Mouse (Mus musculus) liver, embryonic 11.5 days (tissue): Measurements from ENCODE around the gene Aatk. TPM values are rescaled to one million over a fixed set of nuclear protein-coding genes. Genes with fewer than 3 reads are reported as not detected.

ENCODE experiments used
- ATAC-seq: fragments of 200-750 bp; cut with Nextera tagmentation; replicated peaks from 2 replicates; pipeline ENCODE4 v1.8.0; 2017; ENCODE audit warnings: moderate number of reproducible peaks, mild to moderate bottlenecking, moderate TSS enrichment, moderate library complexity; ENCODE audit not compliant: low FRiP score
- DNase-seq: peaks from one replicate; pipeline ENCODE4 v3.0.0-alpha.2; 2017; ENCODE audit warnings: low spot score
- H3K27ac ChIP-seq: fragments of 300-500 bp; sonication (generic); 2 replicates; pipeline ENCODE4 v1.5.1; 2014; ENCODE audit warnings: mild to moderate bottlenecking, low read depth, low read length, control low read depth
- H3K27me3 ChIP-seq: fragments of 300-500 bp; sonication (generic); replicated peaks from 2 replicates; pipeline ENCODE4 v1.6.1; 2014; ENCODE audit warnings: low read length, mixed read lengths; ENCODE audit not compliant: control insufficient read depth, insufficient read depth
- H3K36me3 ChIP-seq: fragments of 300-500 bp; sonication (generic); 2 replicates; pipeline ENCODE4 v1.6.1; 2014; ENCODE audit warnings: mild to moderate bottlenecking, low read length, moderate library complexity, mixed read lengths; ENCODE audit not compliant: control insufficient read depth, insufficient read depth
- H3K4me1 ChIP-seq: fragments of 300-500 bp; sonication (generic); replicated peaks from 2 replicates; pipeline ENCODE4 v1.6.1; 2014; ENCODE audit warnings: low read length, mixed read lengths; ENCODE audit not compliant: control insufficient read depth, insufficient read depth
- H3K4me2 ChIP-seq: fragments of 300-500 bp; sonication (generic); 2 replicates; pipeline ENCODE4 v1.6.1; 2014; ENCODE audit warnings: mild to moderate bottlenecking, control low read depth, moderate library complexity
- H3K4me3 ChIP-seq: fragments of 300-500 bp; sonication (generic); 2 replicates; pipeline ENCODE4 v1.5.1; 2014; ENCODE audit warnings: low read depth, low read length, control low read depth
- H3K9ac ChIP-seq: fragments of 300-500 bp; sonication (generic); 2 replicates; pipeline ENCODE4 v1.6.1; 2014; ENCODE audit warnings: low read depth, low read length, control low read depth
- H3K9me3 ChIP-seq: fragments of 300-500 bp; sonication (generic); 2 replicates; pipeline ENCODE4 v1.6.1; 2016; ENCODE audit warnings: low read length, inconsistent platforms, mixed read lengths; ENCODE audit not compliant: control insufficient read depth
- WGBS: fragments of 180-500 bp; shearing (Covaris S2); extraction: QIAGEN DNeasy Blood & Tissue Kit; methylation state at CpG from one replicate; pipeline ENCODE4 v1.1.7; 2014; 5-methylcytosine and 5-hydroxymethylcytosine counted together
- polyA plus RNA-seq: library from polyadenylated mRNA; unstranded; fragments of >200 nt; fragmentation: Nextera tagmentation; extraction: Ambion mirVana; gene quantifications from 2 replicates; pipeline ENCODE4 v1.2.1, GENCODE M21; 2014

Aatk gene
- polyA plus RNA-seq, 1 experiment from 2014 or later: 0.86 TPM

GRCm38 (mm10) chr11:120071731-120072320 is 24.9 kb upstream of the Aatk start:
- 84% methylated on average over 7 of the region's 7 CpGs for WGBS
- Histone ChIP-seq H3K4me3 (no peak overlapping the region), H3K4me2 (no peak overlapping the region), H3K4me1 (no peaks in the 10 kb centered on the region), H3K27me3 (no peaks in the 10 kb centered on the region), H3K9me3 (no peaks in the 10 kb centered on the region), H3K9ac (no peak overlapping the region), H3K27ac (no peak overlapping the region), H3K36me3 (peaks cover 21% of the 10 kb centered on the region)
- no peak for DNase-seq
- no peak for ATAC-seq

GRCm38 (mm10) chr11:120071065-120071464 is 24.1 kb upstream of the Aatk start:
- Histone ChIP-seq H3K9ac (no peak overlapping the region), H3K36me3 (peaks cover 19% of the 10 kb centered on the region), H3K9me3 (no peaks in the 10 kb centered on the region), H3K4me2 (no peak overlapping the region), H3K27me3 (no peaks in the 10 kb centered on the region), H3K4me1 (no peaks in the 10 kb centered on the region), H3K4me3 (no peak overlapping the region), H3K27ac (no peak overlapping the region)
- ATAC-seq: no peak
- WGBS: 69% methylated on average over 12 of the region's 12 CpGs
- DNase-seq: no peak

GRCm38 (mm10) chr11:120070286-120070930 is 23.4 kb upstream of the Aatk start:
- no peak for DNase-seq
- Histone ChIP-seq H3K4me2 (no peak overlapping the region), H3K27ac (no peak overlapping the region), H3K36me3 (peaks cover 19% of the 10 kb centered on the region), H3K9me3 (no peaks in the 10 kb centered on the region), H3K27me3 (no peaks in the 10 kb centered on the region), H3K4me3 (no peak overlapping the region), H3K4me1 (no peaks in the 10 kb centered on the region), H3K9ac (no peak overlapping the region)
- ATAC-seq: no peak
- 90% methylated on average over 26 of the region's 27 CpGs for WGBS

DNA sequence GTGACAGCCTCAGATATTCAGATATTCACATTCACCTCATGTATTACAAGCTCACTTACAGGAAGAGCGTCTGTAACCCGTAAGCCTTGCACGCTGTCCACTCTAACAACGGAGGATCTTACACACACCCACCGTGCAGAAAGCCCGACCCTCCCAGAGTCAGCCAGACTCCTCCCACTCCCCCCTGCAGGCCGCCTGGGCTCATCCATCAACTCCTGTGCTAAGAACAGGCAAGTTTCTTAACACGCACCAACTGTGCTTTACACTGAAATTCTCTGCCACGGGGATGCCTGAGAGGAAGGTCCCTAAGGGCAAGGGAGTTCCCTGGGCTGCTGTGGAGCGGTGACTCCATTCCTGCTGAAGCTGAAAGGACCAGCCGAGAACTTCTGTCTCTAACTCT is 22.3 kb upstream of the Aatk start:
- WGBS: 59% methylated on average over 11 of the region's 11 CpGs
- Histone ChIP-seq H3K27me3 (no peaks in the 10 kb centered on the region), H3K9ac (no peak overlapping the region), H3K4me2 (no peak overlapping the region), H3K4me1 (no peaks in the 10 kb centered on the region), H3K9me3 (no peaks in the 10 kb centered on the region), H3K36me3 (peaks cover 19% of the 10 kb centered on the region), H3K27ac (no peak overlapping the region), H3K4me3 (no peak overlapping the region)
- DNase-seq (no peak), ATAC-seq (no peak)

DNA sequence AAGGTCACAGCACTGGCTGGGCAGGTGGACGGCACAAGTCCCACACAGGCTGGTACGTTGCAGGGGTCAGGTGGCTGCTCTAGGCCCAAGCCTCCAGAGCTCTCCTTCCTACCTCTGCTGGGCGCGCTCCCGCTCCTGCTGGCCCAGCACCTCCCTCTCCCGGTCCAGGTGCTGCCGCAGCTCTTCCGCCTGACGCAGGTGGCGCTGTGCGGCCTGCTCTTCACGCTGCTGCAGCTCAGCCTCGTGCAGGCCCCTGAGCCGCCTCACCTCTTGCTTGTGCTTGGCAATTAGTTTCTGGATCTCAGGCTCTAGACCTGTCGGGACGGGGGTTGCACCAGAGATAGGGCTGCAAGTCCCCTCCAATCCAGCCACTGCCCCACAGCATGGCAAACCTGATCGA is 20.9 kb upstream of the Aatk start:
- H3K36me3 ChIP-seq: peaks cover 19% of the 10 kb centered on the region
- DNase-seq (no peak), ATAC-seq (no peak)
- no peaks in the 10 kb centered on the region for H3K4me1 ChIP-seq
- H3K27me3 ChIP-seq: no peaks in the 10 kb centered on the region
- no peak overlapping the region for H3K9ac ChIP-seq
- H3K27ac ChIP-seq: no peak overlapping the region
- no peak overlapping the region for H3K4me2 ChIP-seq
- H3K9me3 ChIP-seq: no peaks in the 10 kb centered on the region
- H3K4me3 ChIP-seq: no peak overlapping the region
- WGBS: 74% methylated on average over 17 of the region's 17 CpGs

GRCm38 (mm10) chr11:120065291-120065690 is 18.3 kb upstream of the Aatk start:
- peak; percentile 54; the same call in 1 of the 2 replicates for ATAC-seq
- Histone ChIP-seq H3K4me3 (no peak overlapping the region), H3K9me3 (no peaks in the 10 kb centered on the region), H3K4me2 (peak overlapping the region; percentile 45), H3K27ac (no peak overlapping the region), H3K27me3 (no peaks in the 10 kb centered on the region), H3K36me3 (peaks cover 11% of the 10 kb centered on the region), H3K9ac (0 out of 2 replicates have a peak overlapping the region, but pooled peaks have one; percentile 13), H3K4me1 (no peaks in the 10 kb centered on the region)
- 28% methylated on average over 10 of the region's 10 CpGs for WGBS
- peak; percentile 54 for DNase-seq

DNA sequence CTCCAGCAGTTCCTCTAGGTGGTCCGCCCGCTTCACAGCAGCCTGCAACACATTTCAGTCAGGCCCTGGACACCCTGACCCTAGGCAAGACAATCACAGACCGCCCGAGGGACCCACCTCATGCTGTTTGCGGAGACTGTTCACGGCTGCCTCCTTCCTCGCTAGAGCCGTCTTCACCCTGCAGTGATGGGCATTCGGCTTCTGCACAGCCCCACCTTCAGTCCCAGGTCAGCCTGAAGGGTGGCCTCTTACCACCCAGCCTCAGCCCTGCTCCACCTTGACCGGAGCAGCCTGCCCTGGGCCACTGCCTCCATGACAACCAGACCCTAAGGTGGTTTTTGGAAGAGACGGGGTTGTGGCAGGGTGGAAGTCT is 17.7 kb upstream of the Aatk start:
- Histone ChIP-seq H3K27ac (no peak overlapping the region), H3K4me1 (no peaks in the 10 kb centered on the region), H3K27me3 (no peaks in the 10 kb centered on the region), H3K9me3 (no peaks in the 10 kb centered on the region), H3K4me3 (no peak overlapping the region), H3K4me2 (no peak overlapping the region), H3K36me3 (peaks cover 8% of the 10 kb centered on the region), H3K9ac (no peak overlapping the region)
- DNase-seq (no peak), ATAC-seq (no peak)
- 86% methylated on average over 11 of the region's 11 CpGs for WGBS

DNA sequence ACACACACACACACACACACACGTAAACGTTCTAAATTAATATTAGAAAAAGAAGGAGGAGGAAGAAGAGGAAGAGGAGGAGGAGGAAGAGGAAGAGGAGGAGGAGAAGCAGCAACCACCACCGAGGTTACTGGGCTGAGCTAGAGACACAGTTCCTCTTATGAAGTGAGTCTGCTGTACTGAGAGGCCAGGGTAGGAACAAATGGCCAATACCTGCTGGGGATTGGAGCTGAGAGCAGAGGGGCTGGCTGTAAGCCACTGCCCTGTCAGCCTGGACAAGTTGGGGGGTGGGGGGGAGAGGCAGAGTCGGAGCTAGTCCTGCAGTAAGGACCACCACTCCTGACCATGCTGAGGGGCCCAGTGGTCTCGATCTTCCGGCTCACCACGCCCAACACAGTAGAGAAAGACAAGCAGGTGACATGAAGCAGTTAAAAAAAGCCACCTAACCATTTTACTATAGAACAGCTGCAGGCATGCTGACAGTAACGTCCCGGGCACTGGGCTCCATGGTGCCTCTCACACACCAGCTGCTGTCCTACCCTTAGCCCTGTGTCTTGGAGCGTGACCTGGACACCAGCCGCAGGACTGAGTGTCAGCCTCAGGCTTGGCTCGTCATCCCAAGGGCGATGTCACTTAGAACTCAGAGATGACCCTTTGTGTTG is 17.2 kb upstream of the Aatk start:
- Histone ChIP-seq H3K9ac (no peak overlapping the region), H3K4me2 (no peak overlapping the region), H3K27ac (no peak overlapping the region), H3K27me3 (no peaks in the 10 kb centered on the region), H3K9me3 (no peaks in the 10 kb centered on the region), H3K36me3 (peaks cover 8% of the 10 kb centered on the region), H3K4me1 (no peaks in the 10 kb centered on the region), H3K4me3 (no peak overlapping the region)
- ATAC-seq: no peak
- DNase-seq: no peak
- WGBS: 69% methylated on average over 13 of the region's 13 CpGs

GRCm38 (mm10) chr11:120063326-120063725 is 16.4 kb upstream of the Aatk start:
- H3K4me1 ChIP-seq: no peaks in the 10 kb centered on the region
- no peak overlapping the region for H3K9ac ChIP-seq
- no peak for ATAC-seq
- no peak overlapping the region for H3K4me2 ChIP-seq
- no peaks in the 10 kb centered on the region for H3K9me3 ChIP-seq
- no peak for DNase-seq
- no peak overlapping the region for H3K27ac ChIP-seq
- no peaks in the 10 kb centered on the region for H3K27me3 ChIP-seq
- 73% methylated on average over 5 of the region's 5 CpGs for WGBS
- H3K4me3 ChIP-seq: no peak overlapping the region
- H3K36me3 ChIP-seq: peaks cover 8% of the 10 kb centered on the region
